Mouse (Mus musculus) forebrain, embryonic 16.5 days (tissue): ENCODE results near the gene Polg. TPM values are rescaled to one million over a fixed set of nuclear protein-coding genes. Genes with fewer than 3 reads are reported as not detected.

Experiments
- ATAC-seq: fragments of 200-750 bp; cut with Nextera tagmentation; 2 replicates; pipeline ENCODE4 v1.8.0; 2017; ENCODE audit warnings: mild to moderate bottlenecking, moderate library complexity
- H3K27ac ChIP-seq: fragments of 300-500 bp; sonication (generic); 2 replicates; pipeline ENCODE4 v1.5.1; 2014; ENCODE audit warnings: low read length, control low read depth
- H3K27me3 ChIP-seq: fragments of 300-500 bp; sonication (generic); replicated peaks from 2 replicates; pipeline ENCODE4 v1.6.1; 2014; ENCODE audit warnings: low read length; ENCODE audit not compliant: control insufficient read depth, insufficient read depth
- H3K36me3 ChIP-seq: fragments of 300-500 bp; sonication (generic); 2 replicates; pipeline ENCODE4 v1.6.1; 2014; ENCODE audit not compliant: control insufficient read depth, insufficient read depth
- H3K4me1 ChIP-seq: fragments of 300-500 bp; sonication (generic); replicated peaks from 2 replicates; pipeline ENCODE4 v1.6.1; 2014; ENCODE audit warnings: low read length; ENCODE audit not compliant: control insufficient read depth, insufficient read depth
- H3K4me2 ChIP-seq: fragments of 300-500 bp; sonication (generic); 2 replicates; pipeline ENCODE4 v1.6.1; 2014; ENCODE audit warnings: mild to moderate bottlenecking, low read length, control low read depth
- H3K4me3 ChIP-seq: fragments of 300-500 bp; sonication (generic); replicated peaks from 2 replicates; pipeline ENCODE4 v1.5.1; 2014; ENCODE audit warnings: mild to moderate bottlenecking, low read length, control low read depth
- H3K9ac ChIP-seq: fragments of 300-500 bp; sonication (generic); replicated peaks from 2 replicates; pipeline ENCODE4 v1.6.1; 2014; ENCODE audit warnings: low read depth, low read length, control low read depth
- H3K9me3 ChIP-seq: fragments of 300-500 bp; sonication (generic); 2 replicates; pipeline ENCODE4 v1.6.1; 2016; ENCODE audit warnings: low read length; ENCODE audit not compliant: control insufficient read depth
- WGBS: fragments of 180-500 bp; shearing (Covaris S2); extraction: QIAGEN DNeasy Blood & Tissue Kit; methylation state at CpG from one replicate; pipeline ENCODE4 v1.1.7; 2014; 5-methylcytosine and 5-hydroxymethylcytosine counted together
- polyA plus RNA-seq: library from polyadenylated mRNA; unstranded; fragments of >200 nt; fragmentation: Nextera tagmentation; extraction: Ambion mirVana; gene quantifications from 2 replicates; pipeline ENCODE4 v1.2.1, GENCODE M21; 2015

The Polg gene
- polyA plus RNA-seq, 1 experiment from 2014 or later = 34.6 TPM

DNA sequence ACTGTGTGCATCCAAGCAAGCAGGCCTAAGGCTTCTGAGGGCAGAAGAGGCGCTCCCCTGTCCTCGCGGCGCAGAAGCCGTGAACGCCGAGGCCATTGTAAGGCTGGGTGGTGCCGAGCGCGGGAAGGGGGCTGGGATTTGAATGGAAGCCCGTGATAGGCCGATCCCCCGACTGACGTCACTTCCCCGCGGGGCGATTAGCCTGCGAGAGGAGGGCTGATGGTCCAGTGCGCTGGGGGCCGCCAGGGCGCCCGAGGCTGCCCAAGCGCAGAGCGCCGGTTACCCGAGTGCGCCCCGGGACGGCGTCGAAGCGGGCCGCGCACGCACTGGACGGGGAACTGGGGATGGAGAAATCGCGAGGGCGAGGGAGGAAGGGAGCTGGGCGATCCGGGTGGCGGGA is 38.6 kb upstream of the Polg start:
- peak overlapping the region; percentile 100 for H3K9ac ChIP-seq
- no peaks in the 10 kb centered on the region for H3K27me3 ChIP-seq
- ATAC-seq = peak; percentile 86
- H3K4me3 ChIP-seq = peak overlapping the region; percentile 97
- H3K27ac ChIP-seq = peak overlapping the region; percentile 93
- no peaks in the 10 kb centered on the region; the same call in 1 of the 2 replicates for H3K36me3 ChIP-seq
- no peaks in the 10 kb centered on the region for H3K9me3 ChIP-seq
- H3K4me2 ChIP-seq = peak overlapping the region; percentile 99
- WGBS = under 1% methylated on average over 40 of the region's 42 CpGs
- H3K4me1 ChIP-seq = peaks cover 45% of the 10 kb centered on the region

- no peaks in the 10 kb centered on the region for H3K27me3 ChIP-seq
- WGBS = 10% methylated on average over 5 of the region's 5 CpGs
- peak overlapping the region; percentile 99 for H3K4me2 ChIP-seq
- H3K36me3 ChIP-seq = no peaks in the 10 kb centered on the region
- no peak for ATAC-seq
- H3K9me3 ChIP-seq = no peaks in the 10 kb centered on the region
- H3K4me1 ChIP-seq = peaks cover 35% of the 10 kb centered on the region
- peak overlapping the region; percentile 93 for H3K27ac ChIP-seq
- H3K9ac ChIP-seq = peak overlapping the region; percentile 100
- H3K4me3 ChIP-seq = peak overlapping the region; percentile 97
Observed at GRCm38 (mm10) chr7:79503656-79504250, 37.6 kb upstream of the Polg start.

- WGBS = 7% methylated on average over 6 of the region's 6 CpGs
- peak overlapping the region; percentile 93 for H3K27ac ChIP-seq
- peaks cover 32% of the 10 kb centered on the region for H3K4me1 ChIP-seq
- no peaks in the 10 kb centered on the region for H3K27me3 ChIP-seq
- H3K4me2 ChIP-seq = peak overlapping the region; percentile 99
- no peaks in the 10 kb centered on the region for H3K9me3 ChIP-seq
- peak overlapping the region; percentile 100 for H3K9ac ChIP-seq
- ATAC-seq = no peak
- peak overlapping the region; percentile 97 for H3K4me3 ChIP-seq
- H3K36me3 ChIP-seq = no peaks in the 10 kb centered on the region
Observed at GRCm38 (mm10) chr7:79503103-79503455, 36.9 kb upstream of the Polg start.

DNA sequence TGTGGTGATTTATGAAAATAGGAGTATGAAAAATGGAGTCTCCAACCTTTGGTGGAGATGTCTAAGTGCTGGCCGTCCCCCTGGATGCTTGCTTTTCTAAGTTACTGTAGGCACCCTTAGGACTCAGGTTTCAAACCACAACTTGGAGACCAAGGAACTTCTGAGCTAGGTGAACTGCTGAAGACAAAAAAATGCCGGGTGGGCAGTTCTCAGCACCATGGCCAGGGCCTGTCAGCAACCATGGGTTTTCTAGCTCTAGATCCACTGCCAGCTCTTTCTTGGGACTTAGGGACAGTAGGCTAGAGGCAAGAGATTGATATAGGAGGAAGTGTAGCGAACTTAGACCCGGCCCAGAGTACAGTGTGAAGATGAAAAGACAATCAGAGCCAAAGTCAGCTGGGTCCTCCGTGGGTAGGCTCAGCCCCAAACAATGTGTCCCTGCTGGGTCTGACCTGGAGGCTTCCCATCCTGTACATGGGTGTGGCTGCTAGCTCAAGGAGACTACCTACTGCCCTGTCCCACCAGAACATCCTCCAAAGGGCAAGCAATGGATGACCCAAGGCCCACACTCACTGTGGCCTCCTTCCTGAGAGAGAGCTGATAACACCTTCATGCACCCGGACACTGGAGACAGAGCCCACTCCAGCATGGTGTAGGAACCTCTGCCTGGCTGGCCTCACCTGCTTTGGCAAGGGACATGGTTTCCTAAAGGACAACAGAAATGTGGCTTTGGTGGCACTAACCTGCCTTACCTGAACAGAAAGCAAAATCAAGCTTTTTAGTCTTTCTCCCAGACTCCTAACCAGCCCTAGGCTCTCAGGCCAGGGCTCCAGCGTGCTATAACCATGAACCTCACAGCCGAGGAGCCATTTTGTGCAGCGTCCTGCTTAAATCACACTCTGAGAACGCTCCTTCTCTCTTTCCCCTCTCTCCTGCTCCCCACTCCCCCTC is 36.3 kb upstream of the Polg start:
- peak overlapping the region; percentile 100 for H3K9ac ChIP-seq
- no peaks in the 10 kb centered on the region for H3K9me3 ChIP-seq
- no peaks in the 10 kb centered on the region for H3K36me3 ChIP-seq
- ATAC-seq = no peak
- WGBS = 8% methylated on average over 10 of the region's 10 CpGs
- H3K27ac ChIP-seq = peak overlapping the region; percentile 93
- H3K4me1 ChIP-seq = peaks cover 34% of the 10 kb centered on the region
- peak overlapping the region; percentile 97 for H3K4me3 ChIP-seq
- H3K4me2 ChIP-seq = peak overlapping the region; percentile 99
- H3K27me3 ChIP-seq = no peaks in the 10 kb centered on the region

DNA sequence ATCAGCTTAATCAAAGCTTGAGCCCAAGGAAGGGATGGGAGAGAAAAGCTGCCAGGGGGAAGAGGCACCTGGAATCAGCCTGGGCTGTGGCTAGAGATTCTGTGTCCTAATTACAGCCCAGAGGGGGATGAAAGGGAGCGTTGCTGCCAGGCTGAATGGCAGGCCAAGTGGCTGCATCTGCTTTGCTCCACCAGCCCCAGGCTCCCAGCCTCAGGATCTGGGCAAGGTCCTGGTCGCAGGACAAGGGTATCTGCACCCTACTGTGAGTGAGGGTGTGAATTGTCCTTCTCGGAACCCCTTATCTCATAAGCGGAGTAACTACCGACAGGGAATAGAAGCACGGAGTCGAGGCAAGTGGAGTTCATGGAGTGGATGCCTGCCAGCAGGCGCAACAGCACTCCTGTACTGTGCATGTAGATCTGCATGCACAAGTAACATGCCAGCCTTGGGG is 35.4 kb upstream of the Polg start:
- H3K27me3 ChIP-seq = no peaks in the 10 kb centered on the region
- peak overlapping the region; percentile 97 for H3K4me3 ChIP-seq
- no peaks in the 10 kb centered on the region for H3K9me3 ChIP-seq
- peaks cover 42% of the 10 kb centered on the region for H3K4me1 ChIP-seq
- ATAC-seq = peak; percentile 12
- H3K4me2 ChIP-seq = peak overlapping the region; percentile 99
- peak overlapping the region; percentile 93 for H3K27ac ChIP-seq
- under 1% methylated on average over 8 of the region's 8 CpGs for WGBS
- peak overlapping the region; percentile 100 for H3K9ac ChIP-seq
- no peaks in the 10 kb centered on the region for H3K36me3 ChIP-seq

- H3K4me3 ChIP-seq = peak overlapping the region; percentile 97
- H3K27me3 ChIP-seq = no peaks in the 10 kb centered on the region
- peak overlapping the region; percentile 100 for H3K9ac ChIP-seq
- no peaks in the 10 kb centered on the region for H3K9me3 ChIP-seq
- H3K4me2 ChIP-seq = peak overlapping the region; percentile 99
- 0% methylated on average over 3 of the region's 3 CpGs for WGBS
- peak overlapping the region; percentile 93 for H3K27ac ChIP-seq
- H3K4me1 ChIP-seq = peaks cover 46% of the 10 kb centered on the region
- no peak for ATAC-seq
- no peaks in the 10 kb centered on the region for H3K36me3 ChIP-seq
Observed at GRCm38 (mm10) chr7:79500681-79501306, 34.6 kb upstream of the Polg start.

- H3K27me3 ChIP-seq = no peaks in the 10 kb centered on the region
- peak overlapping the region; percentile 99 for H3K4me2 ChIP-seq
- WGBS = under 1% methylated on average over 61 of the region's 72 CpGs
Observed at GRCm38 (mm10) chr7:79499596-79500570, 33.7 kb upstream of the Polg start.

DNA sequence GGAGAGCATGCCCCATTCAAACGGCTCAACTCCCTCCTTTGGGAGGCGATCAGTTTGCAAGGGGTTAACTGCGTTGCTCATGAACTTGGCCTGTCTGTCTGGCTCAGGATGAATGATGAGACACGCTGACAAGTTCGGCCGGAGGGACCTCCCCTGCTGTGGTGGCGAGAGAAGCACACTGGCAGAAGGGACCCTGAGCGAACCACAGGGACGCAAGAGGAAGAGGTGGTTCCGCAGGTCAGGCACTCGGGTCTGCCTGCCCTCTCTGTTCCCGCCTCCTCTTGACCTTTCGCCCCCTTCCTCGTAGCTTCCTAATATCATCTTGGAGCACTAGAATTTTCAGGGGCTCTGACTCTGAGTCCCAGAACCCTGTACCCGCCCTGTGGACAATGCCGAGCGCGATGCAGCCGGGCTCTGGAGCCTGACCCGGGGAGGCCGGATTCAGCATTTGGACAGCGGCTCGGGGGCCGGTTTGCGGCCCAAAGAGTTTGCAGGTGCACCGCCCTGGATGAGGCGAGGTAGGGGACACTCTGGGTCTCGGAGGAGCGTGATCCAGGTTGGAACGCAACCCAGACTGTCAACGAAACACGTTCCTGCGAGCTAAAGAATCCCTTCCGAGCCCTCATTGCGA is 32.9 kb upstream of the Polg start:
- no peaks in the 10 kb centered on the region for H3K27me3 ChIP-seq
- under 1% methylated on average over 35 of the region's 35 CpGs for WGBS
- H3K9me3 ChIP-seq = no peaks in the 10 kb centered on the region
- ATAC-seq = no peak
- H3K4me3 ChIP-seq = peak overlapping the region; percentile 97
- H3K4me2 ChIP-seq = peak overlapping the region; percentile 99
- H3K9ac ChIP-seq = peak overlapping the region; percentile 100
- no peaks in the 10 kb centered on the region for H3K36me3 ChIP-seq
- peak overlapping the region; percentile 93 for H3K27ac ChIP-seq
- H3K4me1 ChIP-seq = peaks cover 44% of the 10 kb centered on the region

More at GRCm38 (mm10) chr7:79499596-79500570, 33.7 kb upstream of the Polg start:
- Histone ChIP-seq H3K4me1 (peaks cover 47% of the 10 kb centered on the region), H3K4me3 (peak overlapping the region; percentile 97), H3K36me3 (no peaks in the 10 kb centered on the region), H3K9ac (peak overlapping the region; percentile 100), H3K27ac (peak overlapping the region; percentile 93), H3K9me3 (no peaks in the 10 kb centered on the region)
- ATAC-seq = peak; percentile 66
